Mouse (Mus musculus) thymus, postnatal 0 days (tissue): ENCODE results near the gene Fos. TPM values are rescaled to one million over a fixed set of nuclear protein-coding genes. Genes with fewer than 3 reads are reported as not detected.

Source experiments
- DNase-seq: peaks from one replicate; pipeline ENCODE4 v3.0.0-alpha.2; 2015; ENCODE audit warnings: low spot score
- polyA plus RNA-seq: library from polyadenylated mRNA; unstranded; fragments of >200 nt; fragmentation: Nextera tagmentation; extraction: Ambion mirVana; gene quantifications from 2 replicates; pipeline ENCODE4 v1.2.1, GENCODE M21; 2015

Gene Fos
- 3.9 and 4.9 TPM in 2 replicates for polyA plus RNA-seq

DNA sequence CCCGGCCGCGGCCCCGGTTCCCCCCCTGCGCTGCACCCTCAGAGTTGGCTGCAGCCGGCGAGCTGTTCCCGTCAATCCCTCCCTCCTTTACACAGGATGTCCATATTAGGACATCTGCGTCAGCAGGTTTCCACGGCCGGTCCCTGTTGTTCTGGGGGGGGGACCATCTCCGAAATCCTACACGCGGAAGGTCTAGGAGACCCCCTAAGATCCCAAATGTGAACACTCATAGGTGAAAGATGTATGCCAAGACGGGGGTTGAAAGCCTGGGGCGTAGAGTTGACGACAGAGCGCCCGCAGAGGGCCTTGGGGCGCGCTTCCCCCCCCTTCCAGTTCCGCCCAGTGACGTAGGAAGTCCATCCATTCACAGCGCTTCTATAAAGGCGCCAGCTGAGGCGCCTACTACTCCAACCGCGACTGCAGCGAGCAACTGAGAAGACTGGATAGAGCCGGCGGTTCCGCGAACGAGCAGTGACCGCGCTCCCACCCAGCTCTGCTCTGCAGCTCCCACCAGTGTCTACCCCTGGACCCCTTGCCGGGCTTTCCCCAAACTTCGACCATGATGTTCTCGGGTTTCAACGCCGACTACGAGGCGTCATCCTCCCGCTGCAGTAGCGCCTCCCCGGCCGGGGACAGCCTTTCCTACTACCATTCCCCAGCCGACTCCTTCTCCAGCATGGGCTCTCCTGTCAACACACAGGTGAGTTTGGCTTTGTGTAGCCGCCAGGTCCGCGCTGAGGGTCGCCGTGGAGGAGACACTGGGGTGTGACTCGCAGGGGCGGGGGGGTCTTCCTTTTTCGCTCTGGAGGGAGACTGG is at the start of gene Fos:
TSS of gene Fos (plus strand) at position 410 of the 817 bp plus-strand sequence.
- DNase-seq: peak; percentile 92

DNA sequence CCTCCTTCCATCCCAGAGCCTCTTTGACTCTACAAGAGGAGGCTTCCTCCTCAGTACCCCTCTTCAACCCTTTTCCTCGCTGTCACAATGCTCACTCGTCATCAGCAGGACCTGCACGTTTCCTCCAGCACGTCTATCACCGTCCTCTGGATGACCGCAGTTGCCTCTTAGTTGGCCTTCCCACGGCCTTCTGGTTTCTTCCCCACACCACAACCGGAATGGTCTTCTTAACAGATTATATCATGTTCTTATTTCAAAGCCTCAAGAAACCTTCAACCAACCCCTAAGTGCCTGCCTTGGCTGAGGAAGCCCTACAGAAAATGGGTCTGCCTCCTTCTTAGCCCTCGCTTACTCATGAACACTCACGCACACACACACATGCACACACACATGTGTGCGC is 48.0 kb upstream of the Fos start:
- no peak for DNase-seq

DNA sequence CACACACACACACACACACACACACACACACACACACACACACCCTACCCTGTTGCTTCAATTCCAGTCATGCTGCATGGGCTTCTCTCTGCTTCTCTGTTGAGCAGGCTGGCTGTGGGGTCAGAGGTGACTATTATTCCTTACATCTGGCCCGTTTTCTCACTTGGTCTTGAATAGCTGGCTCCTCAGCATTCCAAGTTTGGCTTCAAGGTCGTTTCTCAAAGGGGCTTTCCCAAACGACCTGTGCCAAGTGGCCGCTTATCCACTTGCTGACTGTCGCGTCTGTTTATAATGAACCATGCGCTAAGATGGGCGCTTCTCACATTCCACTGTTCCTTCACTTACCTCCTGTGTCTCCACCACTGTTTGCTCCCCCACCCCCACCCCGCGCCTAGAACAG is 47.6 kb upstream of the Fos start:
- DNase-seq: no peak

DNA sequence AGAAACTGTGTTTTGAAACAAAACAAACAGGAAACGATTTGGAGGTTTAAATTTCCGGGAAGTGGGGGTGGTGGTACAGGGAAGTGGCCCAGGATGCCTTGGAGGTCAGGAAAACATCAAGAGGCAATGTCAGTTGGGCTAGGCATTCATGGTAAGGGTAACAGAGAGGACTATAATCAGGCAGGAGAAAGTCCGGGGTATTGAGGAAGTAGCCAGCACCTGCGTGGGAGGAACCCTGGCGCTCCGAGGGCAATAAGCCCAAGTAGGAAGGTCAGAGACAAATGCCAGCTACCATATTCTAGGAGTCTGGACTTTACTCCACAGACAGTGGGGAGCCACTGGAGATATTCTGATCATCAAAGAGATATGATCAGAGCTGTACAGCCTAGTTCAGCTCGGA is 45.9 kb upstream of the Fos start:
- no peak for DNase-seq

DNA sequence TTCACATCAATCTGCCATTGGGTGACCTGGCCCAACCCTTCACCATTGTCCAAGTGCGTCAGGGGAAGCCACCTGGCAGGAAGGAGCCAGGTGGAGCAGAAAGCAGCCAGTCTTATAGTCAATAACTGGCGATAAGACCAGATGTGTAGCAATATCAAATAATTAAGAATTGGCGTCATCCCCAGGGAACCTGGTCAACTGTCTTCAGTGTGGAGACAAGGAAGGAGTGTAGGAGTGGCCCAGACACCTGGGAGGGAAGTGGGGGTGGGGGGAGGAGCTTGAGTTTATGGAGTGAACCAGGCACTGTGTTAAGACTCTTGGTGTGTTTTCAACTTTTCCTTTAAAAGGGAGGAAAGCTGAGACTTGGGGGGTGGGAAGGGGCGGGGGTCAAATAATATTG is 43.7 kb upstream of the Fos start:
- no peak for DNase-seq

DNA sequence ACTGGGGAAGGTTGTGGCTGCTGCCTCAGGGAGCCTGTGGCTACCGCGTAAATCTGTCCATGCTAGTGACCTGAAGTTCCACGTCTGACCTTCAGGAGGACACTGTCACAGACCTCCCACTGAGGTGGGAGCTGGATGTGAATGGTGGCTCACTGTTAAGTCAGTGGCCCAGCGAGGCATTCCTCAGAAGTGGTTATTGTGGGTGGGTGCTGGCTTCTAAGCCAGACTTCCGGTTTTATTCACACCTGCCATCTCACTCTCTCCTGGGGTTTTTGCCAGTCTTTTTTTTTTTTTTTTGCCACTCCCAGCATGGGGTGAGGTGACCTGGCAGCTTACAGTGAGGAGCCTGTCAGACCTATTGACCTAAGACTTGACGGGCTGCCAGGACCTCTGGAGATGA is 43.3 kb upstream of the Fos start:
- peak; percentile 61 for DNase-seq

DNA sequence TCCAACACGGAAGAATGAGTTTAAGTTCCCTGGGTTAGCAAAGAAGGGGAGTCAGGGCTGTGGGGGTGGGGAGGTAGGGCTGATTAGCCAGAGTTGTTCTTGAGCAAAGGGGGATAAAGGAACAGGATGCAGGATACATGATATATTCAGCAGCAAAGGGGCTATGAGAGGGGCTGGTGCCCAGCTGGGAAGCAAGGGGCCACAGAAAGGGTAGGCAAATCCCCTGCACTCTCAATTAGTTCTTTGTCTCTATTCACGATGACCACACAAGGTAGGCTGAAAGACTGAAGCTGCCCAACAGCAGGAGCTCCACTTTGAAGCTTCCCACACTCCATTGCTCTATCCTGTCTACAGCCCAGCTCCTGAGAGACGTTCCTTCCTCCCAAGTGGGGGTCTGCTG is 39.8 kb upstream of the Fos start:
- no peak for DNase-seq

DNA sequence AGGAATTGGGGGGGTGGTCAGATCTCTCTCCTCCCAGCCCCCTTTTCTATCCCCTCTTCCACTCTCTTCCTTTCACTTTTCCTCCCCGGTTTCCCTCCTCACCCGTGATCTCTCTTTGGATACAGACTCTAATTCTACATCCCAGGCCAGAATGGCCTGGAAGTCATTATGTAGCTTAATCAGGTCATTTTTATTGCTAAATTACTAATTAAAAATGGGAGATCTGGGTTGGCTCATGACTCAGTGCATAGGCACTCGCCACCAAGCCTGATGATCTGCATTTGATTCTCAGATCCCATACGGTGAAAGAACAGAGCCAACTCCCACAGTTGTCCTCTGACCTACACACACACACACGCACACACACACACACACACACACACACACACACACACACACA is 39.2 kb upstream of the Fos start:
- DNase-seq: no peak

DNA sequence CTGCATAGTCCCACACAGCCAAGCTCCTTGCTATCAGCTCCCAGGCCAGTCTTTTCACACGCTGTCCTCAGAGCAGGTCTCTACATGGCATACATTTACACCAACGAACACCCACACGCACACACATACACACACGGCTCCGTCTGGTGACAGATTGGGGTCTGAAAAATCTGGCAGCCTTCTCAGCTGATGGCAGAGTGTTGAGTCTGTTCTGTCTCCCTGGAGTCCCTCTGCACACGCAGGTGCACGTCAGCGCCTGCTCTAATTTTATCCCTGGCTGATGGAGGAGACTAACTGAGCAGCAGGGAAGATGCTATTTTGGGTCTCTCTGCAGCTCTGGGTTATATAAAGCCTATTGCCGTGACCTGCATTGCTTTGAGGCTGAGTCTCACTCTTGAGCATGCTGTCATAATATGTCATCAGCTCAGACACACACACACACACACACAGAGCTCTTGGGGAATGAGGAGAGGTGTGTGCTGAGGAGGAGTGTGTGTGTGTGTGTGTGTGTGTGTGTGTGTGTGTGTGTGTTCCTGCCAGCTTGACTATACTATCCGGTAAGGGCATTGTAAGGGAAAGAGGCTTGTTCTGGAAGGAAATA is 37.6 kb upstream of the Fos start:
- DNase-seq: peak; percentile 22

DNA sequence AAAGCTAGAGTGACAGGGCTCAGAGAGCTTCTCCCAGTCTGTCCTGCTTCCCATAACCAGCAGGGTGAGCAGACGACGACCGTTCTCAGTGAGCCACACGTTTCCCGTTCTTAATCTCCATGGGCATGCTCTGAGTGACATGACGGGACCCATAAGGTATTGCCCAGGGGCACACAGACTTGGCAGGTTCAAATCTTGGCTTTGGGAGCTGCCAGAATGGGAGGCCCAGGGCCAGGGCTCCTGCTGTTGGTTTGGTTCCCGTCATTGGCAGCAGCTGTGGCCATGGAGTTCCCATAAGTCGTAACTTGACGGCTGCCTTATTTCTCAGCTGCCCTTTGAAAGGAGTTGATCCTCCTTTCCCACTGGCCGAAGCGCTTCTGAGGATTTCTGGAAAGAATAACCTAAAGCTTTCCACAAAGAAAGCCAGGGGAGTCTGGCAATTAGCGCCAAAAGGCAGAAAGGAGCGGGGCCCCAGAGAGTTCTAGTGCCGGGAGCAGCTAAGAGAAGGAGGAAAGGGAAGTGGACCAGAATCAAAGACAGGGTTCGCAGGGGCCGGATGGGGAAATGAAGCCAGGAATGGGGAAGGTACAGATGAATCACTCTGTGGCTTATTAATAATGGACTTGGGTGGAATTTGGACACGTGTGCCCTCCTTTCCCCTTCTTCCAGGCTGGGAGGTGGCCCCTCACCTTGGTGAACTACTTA is 36.4 kb upstream of the Fos start:
- no peak for DNase-seq

DNA sequence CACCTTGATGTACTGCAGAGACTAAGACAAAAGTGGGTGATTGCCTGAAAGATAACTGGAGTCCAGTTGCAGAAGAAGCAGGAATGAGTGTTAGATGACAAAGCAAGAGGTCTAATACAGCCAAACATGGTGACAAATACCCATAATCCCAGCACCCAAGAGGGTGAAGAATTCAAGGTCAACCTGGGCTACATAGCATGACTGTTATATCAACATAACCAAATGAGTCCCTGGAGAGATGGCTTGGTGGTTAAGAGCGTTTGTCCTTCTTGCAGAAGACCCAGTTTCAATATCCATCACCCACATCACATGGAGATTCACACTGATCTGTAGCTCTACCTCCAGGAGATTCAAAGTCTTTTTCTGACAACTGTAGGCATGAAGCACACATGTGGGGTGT is 30.2 kb upstream of the Fos start:
- DNase-seq: no peak

DNA sequence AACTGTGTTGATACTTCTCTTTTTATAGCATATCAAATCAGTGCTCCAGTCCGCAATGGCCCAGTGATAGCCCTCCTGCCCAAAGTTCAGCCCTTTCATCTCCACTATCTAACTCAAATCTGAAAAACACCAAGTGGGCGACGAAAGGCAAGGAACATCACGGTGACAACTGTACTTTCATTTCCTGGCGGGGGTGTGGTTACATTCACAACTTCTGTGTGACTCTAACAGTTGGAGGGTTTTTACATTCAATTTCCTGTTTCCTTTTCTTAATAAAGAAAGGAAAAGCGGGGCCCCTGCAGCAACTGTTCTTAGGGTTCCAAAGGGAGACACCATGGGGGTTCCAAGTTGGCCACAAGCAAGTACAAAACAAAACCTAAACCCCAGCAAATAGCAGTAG is 29.0 kb upstream of the Fos start:
- DNase-seq: peak; percentile 70

DNA sequence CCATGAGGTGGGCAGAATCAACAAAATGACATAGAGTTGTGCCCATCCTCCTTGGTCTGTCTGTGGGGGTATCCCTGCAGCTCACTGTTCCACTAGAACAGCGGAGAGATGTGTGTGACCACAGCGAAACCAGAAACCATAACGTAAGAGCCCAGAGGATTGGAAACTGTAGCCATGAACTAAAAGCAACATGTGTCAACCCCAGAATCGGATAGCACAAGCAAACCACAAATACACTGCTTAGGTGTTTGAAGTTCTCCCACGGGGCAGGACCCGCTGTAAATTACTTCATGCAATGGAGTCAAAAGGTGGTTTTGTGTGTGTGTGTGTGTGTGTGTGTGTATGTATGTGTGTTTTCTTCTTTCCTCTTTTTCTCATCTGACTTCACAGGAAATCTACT is 26.7 kb upstream of the Fos start:
- peak; percentile 50 for DNase-seq

DNA sequence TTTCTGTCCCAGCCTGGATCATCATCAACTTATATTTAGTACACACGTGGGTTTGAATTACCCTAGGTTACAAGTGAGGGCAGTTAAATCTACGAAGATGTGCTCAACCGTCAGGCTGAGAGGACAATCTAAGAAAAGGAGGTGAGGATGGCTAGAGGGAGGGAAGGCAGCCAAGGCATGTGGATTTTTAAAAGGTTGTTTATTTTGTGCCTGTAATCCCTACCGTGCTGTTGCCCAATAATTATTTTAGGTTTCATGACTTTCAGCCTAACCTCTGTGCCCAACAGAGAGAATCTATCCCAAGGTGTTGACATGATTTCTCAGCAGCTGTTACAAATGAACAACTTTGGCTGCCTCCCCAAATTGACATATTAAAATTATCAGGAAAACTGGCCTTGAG is 26.2 kb upstream of the Fos start:
- no peak for DNase-seq

DNA sequence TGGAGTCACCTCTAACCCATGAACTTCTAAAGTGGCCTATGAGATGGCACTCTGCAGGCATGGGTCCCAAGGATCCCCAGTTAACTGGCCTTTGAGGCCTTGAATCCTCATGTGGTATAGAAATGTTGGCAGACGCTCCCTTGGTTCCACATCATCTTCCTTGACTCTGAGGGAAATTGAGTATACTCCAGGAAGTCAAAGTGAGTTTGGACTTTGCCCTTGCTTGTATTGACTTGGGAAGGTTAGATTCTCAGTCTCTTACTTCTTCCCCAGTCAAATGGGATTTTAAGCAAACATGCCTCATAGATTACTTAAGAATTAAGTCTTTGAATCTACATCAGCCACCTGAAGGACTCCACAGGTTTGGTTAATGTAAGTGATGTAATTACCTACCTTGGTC is 24.2 kb upstream of the Fos start:
- DNase-seq: no peak

DNA sequence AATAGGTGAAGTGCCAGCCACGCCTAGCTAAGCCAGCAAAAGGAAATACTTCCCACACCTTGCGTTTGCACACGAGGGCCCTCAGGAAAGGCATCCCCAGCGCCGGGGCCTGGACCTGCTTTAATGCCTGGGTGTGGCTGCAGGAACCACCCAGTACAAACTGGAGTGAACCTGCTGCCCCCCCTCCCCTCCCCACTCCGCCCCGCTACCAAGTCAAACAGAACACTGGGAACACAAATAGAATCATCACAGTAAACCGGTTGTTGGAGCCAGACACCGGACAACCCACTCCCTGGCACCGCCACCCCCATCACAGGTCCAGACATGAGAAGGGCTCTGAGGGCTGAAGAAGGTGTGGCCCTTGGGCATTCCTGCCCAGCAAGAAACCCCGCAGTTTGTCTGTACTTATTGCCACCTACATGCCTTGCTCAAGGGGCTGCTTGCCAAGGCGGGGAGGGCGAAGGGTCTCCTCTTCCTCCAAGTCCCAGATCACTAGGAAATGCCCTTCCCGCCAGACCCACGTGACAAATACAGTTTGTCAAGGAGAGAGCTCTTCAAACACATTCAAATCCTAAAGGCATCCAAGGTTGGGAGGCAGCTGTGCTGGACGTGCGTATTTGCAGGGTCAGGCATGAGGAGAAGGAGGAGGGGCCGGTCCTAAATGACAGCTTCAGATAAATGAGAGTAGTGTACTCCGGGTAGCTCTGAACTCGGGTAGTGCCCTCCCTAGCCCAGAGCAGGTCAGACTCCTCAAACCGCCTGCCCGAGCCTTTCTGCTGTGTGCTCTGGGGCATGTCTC is 21.8 kb upstream of the Fos start:
- no peak for DNase-seq

DNA sequence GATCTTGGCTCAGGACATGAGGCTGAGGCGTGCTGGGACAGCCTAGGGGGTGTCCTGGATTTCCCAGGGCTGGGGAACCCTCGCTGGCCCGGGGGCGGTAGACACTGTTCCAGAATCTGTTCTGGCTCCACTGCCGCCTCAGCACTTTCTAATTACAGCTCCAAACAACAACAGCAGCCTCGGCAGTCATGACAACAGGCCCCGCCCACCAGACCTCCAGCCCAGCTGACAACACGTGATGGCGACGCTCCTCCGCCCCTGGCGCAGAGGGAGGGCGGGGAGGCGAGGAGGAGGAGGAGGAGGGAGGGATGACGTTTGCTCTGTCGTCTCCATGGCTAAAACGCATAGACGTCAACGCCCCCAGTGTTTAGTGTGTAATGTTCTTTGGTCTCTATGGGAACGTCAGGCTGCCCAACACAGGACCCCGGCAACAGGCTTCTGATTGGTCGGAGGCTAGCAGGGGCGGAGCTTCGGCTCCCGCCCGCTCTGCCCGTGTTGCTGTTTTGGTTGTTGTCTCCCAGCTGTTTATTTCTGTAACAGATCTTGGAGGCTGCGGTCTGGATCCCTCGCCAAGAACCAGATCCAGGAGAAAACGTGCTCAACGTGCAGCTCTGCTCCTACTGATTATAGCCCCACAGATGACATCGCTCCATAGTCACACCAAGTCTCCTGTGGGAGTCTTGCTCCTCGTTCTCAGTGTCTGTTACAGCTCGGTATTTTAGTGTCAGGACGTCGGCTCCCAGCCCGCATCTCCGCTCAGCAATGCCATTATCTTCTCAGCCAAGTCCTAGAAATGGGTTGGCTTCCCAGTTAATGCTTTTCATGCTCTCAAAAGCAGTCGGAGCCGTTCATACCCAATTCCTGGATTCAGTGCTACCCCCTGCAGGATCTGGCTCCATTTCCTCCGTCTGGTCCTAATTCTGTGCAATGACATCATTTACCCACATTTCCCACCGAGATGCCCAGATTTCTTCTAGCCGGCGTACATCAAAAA is 18.3 kb upstream of the Fos start:
- peak; percentile 100 for DNase-seq

DNA sequence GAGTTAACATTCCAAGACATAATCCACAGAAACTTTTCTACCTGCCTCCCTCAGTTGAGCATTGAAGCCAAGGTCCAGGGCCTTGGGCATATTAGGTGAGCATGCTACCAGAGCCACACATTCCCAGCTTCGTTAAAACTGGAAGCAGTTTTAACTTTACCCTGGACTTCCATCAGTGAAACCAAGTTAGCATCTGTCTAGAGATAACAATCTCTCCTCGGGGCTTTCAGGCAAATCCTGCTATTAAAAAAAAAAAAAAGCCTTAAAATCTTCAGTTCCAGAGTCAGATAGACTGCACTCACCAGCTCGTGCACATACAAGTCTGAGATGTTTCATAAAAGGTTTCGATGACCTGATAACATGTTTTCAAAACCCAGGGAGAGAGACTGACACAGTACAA is 17.4 kb upstream of the Fos start:
- no peak for DNase-seq

DNA sequence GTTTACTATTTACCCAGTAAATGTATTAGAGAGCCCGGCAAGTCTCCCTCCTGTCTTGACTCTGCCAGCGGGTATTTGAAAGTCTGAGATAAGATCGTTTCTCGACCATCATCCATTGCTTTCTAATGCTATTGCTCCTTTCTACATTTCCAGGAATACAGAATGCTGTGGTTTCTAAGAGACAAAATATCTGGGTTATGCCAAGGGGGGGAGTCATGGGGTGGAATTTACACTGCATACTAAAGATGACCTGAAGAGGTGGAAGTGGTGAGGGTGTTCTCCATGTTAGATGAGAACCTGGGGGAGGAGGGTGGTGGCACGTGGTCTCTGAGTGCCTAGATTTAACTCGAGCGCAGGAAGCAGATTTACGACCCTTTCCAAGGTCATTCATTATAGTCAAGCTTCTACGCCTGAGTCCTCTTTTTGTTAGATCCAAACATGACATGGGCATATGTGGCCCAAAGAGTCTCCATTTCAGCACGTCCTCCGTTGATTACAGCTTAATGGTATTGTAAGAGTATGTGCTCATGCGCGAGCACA is 16.7 kb upstream of the Fos start:
- DNase-seq: no peak

DNA sequence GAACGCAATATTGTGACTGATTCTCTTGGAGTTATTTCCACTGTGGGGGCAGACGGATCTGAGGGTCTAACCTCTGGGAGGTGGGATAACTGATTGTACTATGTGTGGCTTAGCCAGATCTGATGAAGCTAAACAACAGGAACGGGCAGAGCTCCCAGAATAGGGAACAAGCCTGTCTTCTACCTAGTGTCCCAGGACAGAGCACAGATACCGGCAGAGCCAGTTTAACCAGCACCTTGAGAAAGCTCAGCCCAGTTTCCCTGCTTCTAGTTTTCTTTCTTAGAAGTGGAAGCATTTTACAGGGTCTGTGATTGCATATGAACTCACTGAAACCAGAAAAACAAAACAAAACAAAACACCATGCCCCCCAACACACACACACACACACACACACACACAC is 13.9 kb upstream of the Fos start:
- DNase-seq: no peak
